Mouse (Mus musculus) stomach, embryonic 16.5 days (tissue): ENCODE results near the gene Gm10428. TPM values are rescaled to one million over a fixed set of nuclear protein-coding genes. Genes with fewer than 3 reads are reported as not detected.

Experiments used
- ATAC-seq: fragments of 200-750 bp; cut with Nextera tagmentation; 2 replicates; pipeline ENCODE4 v1.8.0; 2017; ENCODE audit warnings: moderate number of reproducible peaks, moderate TSS enrichment; ENCODE audit not compliant: insufficient read depth, low FRiP score
- H3K27ac ChIP-seq: fragments of 300-500 bp; sonication (generic); 2 replicates; pipeline ENCODE4 v1.5.1; 2014; ENCODE audit warnings: low read length
- H3K27me3 ChIP-seq: fragments of 300-500 bp; sonication (generic); 2 replicates; pipeline ENCODE4 v1.6.1; 2014; ENCODE audit warnings: low read length, control low read depth, mixed read lengths; ENCODE audit not compliant: control insufficient read depth, insufficient read depth
- H3K36me3 ChIP-seq: fragments of 300-500 bp; sonication (generic); 2 replicates; pipeline ENCODE4 v1.6.1; 2014; ENCODE audit warnings: low read length; ENCODE audit not compliant: control insufficient read depth, insufficient read depth
- H3K4me1 ChIP-seq: fragments of 300-500 bp; sonication (generic); 2 replicates; pipeline ENCODE4 v1.6.1; 2014; ENCODE audit warnings: low read length, control low read depth, mixed read lengths; ENCODE audit not compliant: control insufficient read depth, insufficient read depth
- H3K4me2 ChIP-seq: fragments of 300-500 bp; sonication (generic); 2 replicates; pipeline ENCODE4 v1.6.1; 2014; ENCODE audit warnings: low read depth, low read length, mixed read lengths
- H3K4me3 ChIP-seq: fragments of 300-500 bp; sonication (generic); replicated peaks from 2 replicates; pipeline ENCODE4 v1.5.1; 2014; ENCODE audit warnings: mild to moderate bottlenecking, low read length
- H3K9ac ChIP-seq: fragments of 300-500 bp; sonication (generic); 2 replicates; pipeline ENCODE4 v1.6.1; 2014; ENCODE audit warnings: low read length
- H3K9me3 ChIP-seq: fragments of 300-500 bp; sonication (generic); replicated peaks from 2 replicates; pipeline ENCODE4 v1.6.1; 2016; ENCODE audit warnings: low read length, control low read depth; ENCODE audit not compliant: control insufficient read depth
- WGBS: fragments of 180-500 bp; shearing (Covaris S2); extraction: QIAGEN DNeasy Blood & Tissue Kit; methylation state at CpG from one replicate; pipeline ENCODE4 v1.1.7; 2014; 5-methylcytosine and 5-hydroxymethylcytosine counted together
- polyA plus RNA-seq: library from polyadenylated mRNA; unstranded; fragments of >200 nt; fragmentation: Nextera tagmentation; extraction: Ambion mirVana; gene quantifications from 2 replicates; pipeline ENCODE4 v1.2.1, GENCODE M21; 2015

Gene Gm10428
- polyA plus RNA-seq, result not detected in 2 replicates

- H3K27me3 ChIP-seq, result no peaks in the 10 kb centered on the region
- H3K27ac ChIP-seq, result no peak within 1 kb of the TSS
- no peak within 1 kb of the TSS for H3K4me2 ChIP-seq
- no peak for ATAC-seq
- no peak within 1 kb of the TSS for H3K9ac ChIP-seq
- H3K4me3 ChIP-seq, result no peak within 1 kb of the TSS
- WGBS, result 88% methylated on average over 8 of the region's 8 CpGs
- H3K9me3 ChIP-seq, result no peaks in the 10 kb centered on the region
- H3K4me1 ChIP-seq, result no peaks in the 10 kb centered on the region
- no peaks in the 10 kb centered on the region for H3K36me3 ChIP-seq
Observed at GRCm38 (mm10) chr11:62752780-62753179, at the start of gene Gm10428. Gene Gm10428, plus strand, starts transcription at chr11:62753100.

DNA sequence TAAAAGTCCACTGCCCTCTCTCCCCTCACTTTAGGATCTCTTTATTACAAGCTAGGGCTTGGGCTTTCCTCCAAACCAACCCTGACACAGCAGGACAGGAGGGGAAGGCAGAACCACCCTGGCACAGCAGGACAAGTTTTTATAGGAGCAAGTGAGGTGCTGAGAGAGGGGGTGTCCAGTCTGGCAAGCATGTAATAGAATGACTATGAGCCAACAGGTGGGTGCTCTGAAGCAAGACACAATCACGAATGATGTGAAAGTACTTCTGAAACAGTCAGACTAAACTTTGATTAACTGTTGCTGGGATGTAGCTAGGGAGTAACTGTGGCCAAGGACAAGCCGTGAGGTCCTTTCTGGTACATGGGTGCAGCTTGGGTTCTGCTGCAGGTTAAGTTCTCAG, 46.8 kb upstream of the Gm10428 start:
- Histone ChIP-seq H3K36me3 (no peaks in the 10 kb centered on the region), H3K4me1 (no peaks in the 10 kb centered on the region), H3K27ac (no peak overlapping the region), H3K27me3 (no peaks in the 10 kb centered on the region), H3K9me3 (no peaks in the 10 kb centered on the region), H3K4me3 (no peak overlapping the region), H3K9ac (no peak overlapping the region), H3K4me2 (no peak overlapping the region)
- WGBS, result 90% methylated on average over 2 of the region's 2 CpGs
- no peak for ATAC-seq

DNA sequence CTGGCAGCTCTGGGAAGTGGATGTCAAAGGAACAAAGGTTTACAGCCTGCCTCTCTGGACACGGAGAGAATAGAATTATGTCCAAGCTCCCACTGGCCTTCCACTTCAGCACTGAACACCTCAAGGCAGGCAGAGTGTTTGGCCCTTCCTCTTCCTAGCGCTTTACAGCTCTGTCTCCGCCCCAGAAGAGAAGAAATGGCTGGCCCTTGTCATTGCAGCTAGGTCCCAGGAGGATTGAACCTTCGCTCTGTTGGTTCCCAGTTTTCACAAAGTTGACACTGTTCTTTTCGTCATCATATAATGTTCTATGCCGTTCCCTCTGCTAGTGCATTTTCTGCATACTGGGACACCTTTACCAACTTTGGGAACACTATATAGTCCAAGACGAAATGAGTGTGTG, 44.6 kb upstream of the Gm10428 start:
- H3K4me3 ChIP-seq, result no peak overlapping the region
- WGBS, result 81% methylated on average over 7 of the region's 7 CpGs
- H3K4me1 ChIP-seq, result no peaks in the 10 kb centered on the region
- H3K9me3 ChIP-seq, result no peaks in the 10 kb centered on the region
- no peak overlapping the region for H3K27ac ChIP-seq
- no peak overlapping the region for H3K4me2 ChIP-seq
- no peaks in the 10 kb centered on the region for H3K27me3 ChIP-seq
- no peak for ATAC-seq
- no peaks in the 10 kb centered on the region for H3K36me3 ChIP-seq
- H3K9ac ChIP-seq, result no peak overlapping the region

GRCm38 (mm10) chr11:62710657-62711056, 42.2 kb upstream of the Gm10428 start:
- no peak overlapping the region for H3K4me3 ChIP-seq
- no peak for ATAC-seq
- WGBS, result 75% methylated on average over 5 of the region's 5 CpGs

GRCm38 (mm10) chr11:62728276-62728675, 24.6 kb upstream of the Gm10428 start:
- H3K4me3 ChIP-seq, result no peak overlapping the region
- 93% methylated on average over 8 of the region's 8 CpGs for WGBS
- 0 out of 2 replicates have a peak, but pooled peaks cover 5% of the 10 kb centered on the region for H3K36me3 ChIP-seq
- no peaks in the 10 kb centered on the region for H3K9me3 ChIP-seq
- ATAC-seq, result no peak
- H3K27ac ChIP-seq, result no peak overlapping the region
- H3K9ac ChIP-seq, result no peak overlapping the region
- H3K4me2 ChIP-seq, result no peak overlapping the region
- no peaks in the 10 kb centered on the region for H3K27me3 ChIP-seq
- peaks cover 4% of the 10 kb centered on the region for H3K4me1 ChIP-seq

More at GRCm38 (mm10) chr11:62710657-62711056, 42.2 kb upstream of the Gm10428 start:
- Histone ChIP-seq H3K9ac (no peak overlapping the region), H3K9me3 (no peaks in the 10 kb centered on the region), H3K4me1 (no peaks in the 10 kb centered on the region), H3K36me3 (no peaks in the 10 kb centered on the region), H3K4me2 (no peak overlapping the region), H3K27ac (no peak overlapping the region), H3K27me3 (no peaks in the 10 kb centered on the region)

- peak within 1 kb of the TSS; percentile 72 for H3K4me3 ChIP-seq
- ATAC-seq, result peak; percentile 96
- under 1% methylated on average over 48 of the region's 48 CpGs for WGBS
Observed at GRCm38 (mm10) chr11:62731311-62732021, 21.4 kb upstream of the Gm10428 start, which contains the start of gene Zfp287. Gene Zfp287, minus strand, starts transcription at chr11:62731905.

DNA sequence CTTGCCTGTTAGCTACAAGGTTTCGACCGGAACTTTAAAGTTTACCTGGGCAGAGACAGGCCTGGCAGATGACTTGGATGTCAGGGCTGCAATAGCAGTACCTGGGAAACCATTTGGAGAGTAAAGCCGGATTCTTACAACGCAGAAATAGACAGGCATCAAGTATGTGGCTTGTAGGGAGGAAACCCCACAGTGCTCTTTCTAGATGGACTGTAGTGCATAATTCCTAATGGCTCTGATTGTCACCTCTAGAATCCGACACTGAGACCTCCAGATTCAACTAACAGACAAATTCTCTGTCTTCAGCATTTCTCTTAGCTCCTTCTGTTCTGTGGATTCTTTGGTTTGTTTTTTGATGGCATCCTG, 20.9 kb upstream of the Gm10428 start:
- H3K36me3 ChIP-seq, result no peaks in the 10 kb centered on the region
- WGBS, result 13% methylated on average over 5 of the region's 5 CpGs
- no peaks in the 10 kb centered on the region for H3K9me3 ChIP-seq
- no peak for ATAC-seq
- no peaks in the 10 kb centered on the region for H3K27me3 ChIP-seq
- H3K4me3 ChIP-seq, result peak overlapping the region; percentile 72
- peak overlapping the region; percentile 80; the same call in 1 of the 2 replicates for H3K9ac ChIP-seq
- no peak overlapping the region for H3K27ac ChIP-seq
- H3K4me2 ChIP-seq, result peak overlapping the region; percentile 86
- H3K4me1 ChIP-seq, result peaks cover 4% of the 10 kb centered on the region

More at GRCm38 (mm10) chr11:62731311-62732021, 21.4 kb upstream of the Gm10428 start, which contains the start of gene Zfp287:
- Histone ChIP-seq H3K4me2 (peak within 1 kb of the TSS; percentile 86), H3K4me1 (peaks cover 4% of the 10 kb centered on the region), H3K36me3 (no peaks in the 10 kb centered on the region), H3K27ac (peak within 1 kb of the TSS; percentile 69), H3K9me3 (no peaks in the 10 kb centered on the region), H3K9ac (peak within 1 kb of the TSS; percentile 80), H3K27me3 (no peaks in the 10 kb centered on the region)

DNA sequence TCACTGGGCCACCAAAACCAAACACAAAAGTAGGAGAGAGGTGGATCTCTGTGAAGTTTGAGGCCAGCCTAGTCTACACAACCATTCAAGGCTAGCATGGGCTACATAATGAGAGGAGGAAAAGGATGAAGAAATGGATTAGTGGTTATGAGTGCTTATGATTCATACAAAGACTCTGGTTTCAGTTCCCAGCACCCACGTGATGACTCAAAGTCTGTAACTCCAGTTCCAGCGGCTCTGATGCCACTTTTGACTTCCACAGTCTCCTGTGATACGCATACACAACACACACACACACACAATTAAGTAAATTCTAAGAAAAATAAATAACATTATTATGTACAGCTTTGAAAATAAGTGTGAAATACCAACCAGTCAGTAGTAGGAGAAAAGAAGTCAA, 20.2 kb upstream of the Gm10428 start:
- no peak for ATAC-seq
- Histone ChIP-seq H3K9ac (no peak overlapping the region), H3K4me2 (no peak overlapping the region), H3K36me3 (no peaks in the 10 kb centered on the region), H3K27ac (no peak overlapping the region), H3K9me3 (no peaks in the 10 kb centered on the region), H3K27me3 (no peaks in the 10 kb centered on the region), H3K4me3 (no peak overlapping the region), H3K4me1 (peaks cover 4% of the 10 kb centered on the region)
- 83% methylated on average over 3 of the region's 3 CpGs for WGBS

GRCm38 (mm10) chr11:62741186-62741585, 11.7 kb upstream of the Gm10428 start:
- Histone ChIP-seq H3K4me1 (no peaks in the 10 kb centered on the region), H3K9me3 (no peaks in the 10 kb centered on the region), H3K4me2 (no peak overlapping the region), H3K27me3 (no peaks in the 10 kb centered on the region), H3K36me3 (no peaks in the 10 kb centered on the region), H3K9ac (no peak overlapping the region), H3K27ac (no peak overlapping the region), H3K4me3 (no peak overlapping the region)
- 89% methylated on average over 2 of the region's 2 CpGs for WGBS
- no peak for ATAC-seq
